Mouse (Mus musculus) hindbrain, embryonic 15.5 days (tissue): ENCODE results near the gene Spata25. TPM values are rescaled to one million over a fixed set of nuclear protein-coding genes. Genes with fewer than 3 reads are reported as not detected.
"Not testable (repeated sequence)": the region's sequence is repeated elsewhere in the genome, so short reads cannot be mapped to it uniquely, and the experiment has no call there.

Source experiments
- ATAC-seq: fragments of 200-750 bp; cut with Nextera tagmentation; 2 replicates; pipeline ENCODE4 v1.8.0; 2017; ENCODE audit warnings: low read depth, moderate number of reproducible peaks, moderate TSS enrichment; ENCODE audit not compliant: low FRiP score
- H3K27ac ChIP-seq: fragments of 300-500 bp; sonication (generic); replicated peaks from 2 replicates; pipeline ENCODE4 v1.5.1; 2015; ENCODE audit warnings: mild to moderate bottlenecking, inconsistent platforms
- H3K27me3 ChIP-seq: fragments of 300-500 bp; sonication (generic); 2 replicates; pipeline ENCODE4 v1.6.1; 2015; ENCODE audit warnings: control low read depth, inconsistent platforms
- H3K36me3 ChIP-seq: fragments of 300-500 bp; sonication (generic); 2 replicates; pipeline ENCODE4 v1.6.1; 2015; ENCODE audit warnings: control low read depth, inconsistent platforms
- H3K4me1 ChIP-seq: fragments of 300-500 bp; sonication (generic); replicated peaks from 2 replicates; pipeline ENCODE4 v1.6.1; 2015; ENCODE audit warnings: control low read depth, inconsistent platforms
- H3K4me2 ChIP-seq: fragments of 300-500 bp; sonication (generic); 2 replicates; pipeline ENCODE4 v1.6.1; 2015; ENCODE audit warnings: moderate library complexity, mild to moderate bottlenecking, inconsistent platforms
- H3K4me3 ChIP-seq: fragments of 300-500 bp; sonication (generic); 2 replicates; pipeline ENCODE4 v1.5.1; 2015; ENCODE audit warnings: mild to moderate bottlenecking, inconsistent platforms
- H3K9ac ChIP-seq: fragments of 300-500 bp; sonication (generic); 2 replicates; pipeline ENCODE4 v1.6.1; 2015; ENCODE audit warnings: inconsistent platforms
- H3K9me3 ChIP-seq: fragments of 300-500 bp; sonication (generic); 2 replicates; pipeline ENCODE4 v1.6.1; 2016; ENCODE audit warnings: control low read depth, inconsistent platforms
- WGBS: fragments of 180-500 bp; shearing (Covaris S2); methylation state at CpG from one replicate; pipeline ENCODE4 v1.1.7; 2015; 5-methylcytosine and 5-hydroxymethylcytosine counted together
- polyA plus RNA-seq: library from polyadenylated mRNA; unstranded; fragments of >200 nt; fragmentation: Nextera tagmentation; extraction: Ambion mirVana; gene quantifications from 2 replicates; pipeline ENCODE4 v1.2.1, GENCODE M21; 2015

Spata25 gene
- polyA plus RNA-seq, 1 experiment from 2014 or later: 0.34 TPM

DNA sequence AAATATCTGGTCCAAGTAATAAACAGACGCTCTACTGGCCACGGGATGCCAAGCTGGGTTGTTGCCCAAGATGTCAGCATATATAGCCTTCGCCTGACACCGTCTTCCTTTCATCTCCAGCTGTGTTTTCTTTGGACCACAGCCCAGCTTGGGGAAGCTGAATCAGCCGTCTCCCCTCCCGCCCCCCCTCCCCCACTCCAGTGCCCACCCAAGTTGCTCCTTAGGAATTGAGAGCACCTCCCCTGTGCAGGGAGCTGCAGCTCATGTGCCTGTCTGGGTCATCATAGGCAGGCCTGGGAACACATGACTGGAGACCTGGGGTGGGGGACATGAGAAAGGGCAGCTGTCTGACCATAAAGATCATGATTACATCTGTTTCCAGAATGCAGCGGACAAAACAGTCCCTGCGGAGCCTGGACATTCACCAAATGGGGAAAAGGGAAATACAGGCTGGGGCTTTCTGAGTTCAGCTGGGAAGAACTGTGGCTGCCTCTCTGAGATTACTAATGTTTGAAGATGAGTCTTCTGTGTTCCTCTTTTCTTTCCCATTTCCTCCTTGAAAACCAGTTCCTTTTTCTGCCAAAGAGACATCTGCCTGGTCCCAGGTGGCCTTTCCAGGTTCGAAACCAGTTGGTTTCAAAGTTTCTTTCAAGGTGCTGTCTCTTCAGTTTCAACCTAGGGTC is 34.0 kb upstream of the Spata25 start:
- peak; percentile 66; the same call in 1 of the 2 replicates for ATAC-seq
- WGBS: 41% methylated on average over 9 of the region's 9 CpGs

GRCm38 (mm10) chr2:164861094-164861493 is 32.8 kb upstream of the Spata25 start:
- peaks cover 28% of the 10 kb centered on the region for H3K4me1 ChIP-seq
- no peak overlapping the region for H3K4me2 ChIP-seq
- no peaks in the 10 kb centered on the region for H3K9me3 ChIP-seq
- H3K27ac ChIP-seq: peak overlapping the region; percentile 64; the same call in 1 of the 2 replicates
- no peak overlapping the region for H3K4me3 ChIP-seq
- no peak overlapping the region for H3K9ac ChIP-seq
- no peaks in the 10 kb centered on the region for H3K36me3 ChIP-seq
- H3K27me3 ChIP-seq: peaks cover 25% of the 10 kb centered on the region
- no peak for ATAC-seq
- 72% methylated on average over 4 of the region's 4 CpGs for WGBS

More for the DNA sequence above, 34.0 kb upstream of the Spata25 start:
- peaks cover 16% of the 10 kb centered on the region for H3K27me3 ChIP-seq
- H3K4me1 ChIP-seq: peaks cover 16% of the 10 kb centered on the region
- H3K4me2 ChIP-seq: no peak overlapping the region
- H3K9ac ChIP-seq: no peak overlapping the region
- H3K4me3 ChIP-seq: no peak overlapping the region
- H3K36me3 ChIP-seq: no peaks in the 10 kb centered on the region
- H3K27ac ChIP-seq: peak overlapping the region; percentile 64
- H3K9me3 ChIP-seq: no peaks in the 10 kb centered on the region

DNA sequence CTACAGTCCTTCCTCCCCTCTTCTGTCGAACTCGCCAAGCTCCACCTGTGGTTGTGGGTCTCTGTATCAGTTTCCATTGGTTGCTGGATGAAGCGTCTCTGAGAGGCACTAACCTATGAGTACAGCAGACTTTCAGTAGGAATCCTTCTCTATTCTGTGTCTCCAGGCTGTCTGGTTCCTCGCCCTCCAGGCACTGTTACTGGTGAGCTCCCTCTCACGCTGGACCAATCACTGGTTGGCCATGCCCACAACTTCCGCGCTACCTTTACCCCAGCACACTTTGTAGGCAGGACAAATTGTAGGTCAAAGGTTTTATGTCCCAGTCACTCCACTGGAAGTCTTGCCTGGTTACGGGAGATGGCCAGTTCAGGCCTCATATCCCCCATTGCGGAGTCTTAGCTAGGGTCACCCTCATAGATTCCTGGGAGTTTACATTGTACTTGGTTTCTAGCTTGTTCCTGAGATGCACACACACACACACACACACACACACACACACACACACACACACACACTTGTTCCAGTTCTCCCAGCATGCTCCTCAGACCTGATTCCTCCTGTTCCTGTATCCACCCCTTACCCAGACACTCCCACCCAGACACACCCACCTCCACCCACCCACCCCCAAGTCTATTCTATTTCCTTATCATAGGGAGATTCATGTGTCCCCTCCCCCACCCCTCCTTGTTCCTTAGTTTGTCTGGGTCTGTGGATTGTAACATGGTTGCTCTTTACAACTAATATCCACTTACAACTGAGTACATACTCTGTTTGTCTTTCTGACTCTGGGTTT is 31.5 kb upstream of the Spata25 start:
- no peaks in the 10 kb centered on the region for H3K9me3 ChIP-seq
- H3K27ac ChIP-seq: no peak overlapping the region
- no peak overlapping the region for H3K9ac ChIP-seq
- WGBS: 68% methylated on average over 9 of the region's 9 CpGs
- no peak overlapping the region for H3K4me2 ChIP-seq
- H3K36me3 ChIP-seq: no peaks in the 10 kb centered on the region
- H3K27me3 ChIP-seq: peaks cover 29% of the 10 kb centered on the region
- no peak for ATAC-seq
- no peak overlapping the region for H3K4me3 ChIP-seq
- peaks cover 30% of the 10 kb centered on the region for H3K4me1 ChIP-seq

- no peak for ATAC-seq
- WGBS: 66% methylated on average over 2 of the region's 2 CpGs
- H3K36me3 ChIP-seq: no peaks in the 10 kb centered on the region
Measured at GRCm38 (mm10) chr2:164859155-164859554, 30.8 kb upstream of the Spata25 start.

DNA sequence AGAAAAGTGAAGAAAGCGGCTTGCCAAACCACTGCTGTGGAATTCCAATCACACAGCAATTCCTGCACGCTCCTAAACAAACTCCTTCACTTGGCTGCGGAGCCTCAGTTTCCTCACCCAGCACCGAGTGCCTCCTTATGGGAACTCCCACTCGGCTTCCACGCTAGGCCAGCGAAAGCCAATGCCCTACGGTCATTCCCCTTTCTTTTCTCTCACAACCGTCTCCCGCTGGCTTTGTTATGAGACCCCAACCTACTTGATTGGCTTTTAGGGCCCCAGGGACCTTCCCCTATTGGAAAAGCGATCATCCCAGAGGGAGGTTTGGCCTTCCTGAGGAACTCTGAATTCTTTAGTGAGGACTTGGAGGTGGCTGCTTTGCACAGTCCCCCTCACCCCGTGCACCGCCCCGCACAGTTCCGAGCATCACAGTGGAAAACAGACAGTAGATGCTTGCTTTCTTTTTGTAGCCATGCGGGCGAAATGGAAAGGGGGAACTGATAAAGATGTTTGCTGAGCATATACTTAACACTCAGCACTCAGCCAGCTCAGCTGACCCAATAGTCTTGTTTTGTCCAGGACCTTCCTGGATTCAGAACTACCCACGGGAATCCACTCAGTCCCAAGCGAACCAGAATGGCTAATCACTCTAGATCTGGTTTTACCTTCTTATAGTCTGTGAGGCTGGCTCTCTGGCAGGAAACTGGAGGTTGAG is 29.7 kb upstream of the Spata25 start:
- peak overlapping the region; percentile 51 for H3K4me3 ChIP-seq
- peak overlapping the region; percentile 32; the same call in 1 of the 2 replicates for H3K9ac ChIP-seq
- no peak; the same call in 1 of the 2 replicates for ATAC-seq
- H3K4me2 ChIP-seq: peak overlapping the region; percentile 98
- no peaks in the 10 kb centered on the region for H3K9me3 ChIP-seq
- H3K27ac ChIP-seq: peak overlapping the region; percentile 70
- peaks cover 30% of the 10 kb centered on the region for H3K4me1 ChIP-seq
- WGBS: 2% methylated on average over 19 of the region's 19 CpGs
- H3K36me3 ChIP-seq: no peaks in the 10 kb centered on the region
- peaks cover 29% of the 10 kb centered on the region for H3K27me3 ChIP-seq

More at GRCm38 (mm10) chr2:164859155-164859554, 30.8 kb upstream of the Spata25 start:
- no peak overlapping the region for H3K9ac ChIP-seq
- H3K4me2 ChIP-seq: no peak overlapping the region
- no peak overlapping the region for H3K27ac ChIP-seq
- no peak overlapping the region for H3K4me3 ChIP-seq
- H3K4me1 ChIP-seq: peaks cover 30% of the 10 kb centered on the region
- H3K27me3 ChIP-seq: peaks cover 29% of the 10 kb centered on the region
- H3K9me3 ChIP-seq: no peaks in the 10 kb centered on the region

- WGBS: under 1% methylated on average over 47 of the region's 47 CpGs
- peaks cover 29% of the 10 kb centered on the region for H3K27me3 ChIP-seq
Measured at GRCm38 (mm10) chr2:164857101-164857821, 28.9 kb upstream of the Spata25 start, which contains the start of gene Pltp. TSS of gene Pltp (minus strand) at chr2:164857711.

DNA sequence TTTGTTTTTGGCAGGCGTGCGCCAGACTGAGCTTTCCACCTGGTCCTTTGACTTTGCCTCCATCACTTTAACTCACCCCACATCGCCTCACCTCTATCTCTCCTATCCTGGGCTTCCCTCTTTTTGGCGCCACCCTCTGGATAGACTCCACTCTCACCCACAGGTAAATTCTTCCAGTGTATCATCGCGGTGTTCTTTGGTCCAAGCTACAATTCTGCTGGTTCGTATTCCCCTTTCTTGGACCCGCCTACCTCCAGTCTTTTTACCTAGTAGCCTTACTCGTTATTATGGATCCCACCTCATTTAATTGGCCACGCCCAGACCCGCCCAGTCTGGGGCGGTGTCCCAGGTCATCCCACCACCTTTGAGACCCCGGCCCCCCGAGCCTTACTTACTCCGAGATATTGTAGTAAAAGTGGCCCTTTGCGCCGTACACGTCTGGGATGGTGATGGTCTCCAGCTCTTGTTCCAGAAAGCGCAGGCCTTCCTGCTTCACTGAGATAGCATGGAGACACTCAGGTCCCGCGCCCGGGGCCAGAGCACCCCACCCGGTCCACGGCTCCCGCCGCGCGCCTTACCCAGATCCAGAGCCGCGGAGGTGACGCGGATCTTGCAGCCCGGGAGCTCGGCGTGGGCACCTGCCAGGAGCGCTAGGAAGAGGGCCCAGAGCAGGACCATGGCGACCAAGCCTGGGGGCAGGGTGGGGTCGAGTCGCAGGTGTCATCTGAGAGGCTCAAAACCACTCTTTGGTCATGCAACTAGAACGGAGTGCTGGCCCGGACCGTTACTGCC is 28.2 kb upstream of the Spata25 start:
- Histone ChIP-seq H3K27me3 (peaks cover 29% of the 10 kb centered on the region), H3K9me3 (no peaks in the 10 kb centered on the region), H3K36me3 (no peaks in the 10 kb centered on the region), H3K27ac (peak overlapping the region; percentile 26; the same call in 1 of the 2 replicates), H3K4me1 (peaks cover 26% of the 10 kb centered on the region), H3K4me2 (peak overlapping the region; percentile 98), H3K9ac (peak overlapping the region; percentile 32), H3K4me3 (peak overlapping the region; percentile 51)
- ATAC-seq: peak; percentile 61; the same call in 1 of the 2 replicates
- WGBS: under 1% methylated on average over 42 of the region's 42 CpGs

More at GRCm38 (mm10) chr2:164857101-164857821, 28.9 kb upstream of the Spata25 start, which contains the start of gene Pltp:
- Histone ChIP-seq H3K9me3 (no peaks in the 10 kb centered on the region), H3K4me3 (peak within 1 kb of the TSS; percentile 51), H3K4me1 (peaks cover 30% of the 10 kb centered on the region), H3K27ac (peak within 1 kb of the TSS; percentile 70), H3K36me3 (no peaks in the 10 kb centered on the region), H3K4me2 (peak within 1 kb of the TSS; percentile 98), H3K9ac (peak within 1 kb of the TSS; percentile 32)
- ATAC-seq: peak; percentile 75

GRCm38 (mm10) chr2:164855572-164855971 is 27.2 kb upstream of the Spata25 start:
- Histone ChIP-seq H3K27me3 (peaks cover 29% of the 10 kb centered on the region), H3K4me1 (peaks cover 24% of the 10 kb centered on the region), H3K4me2 (peak overlapping the region; percentile 98)
- not testable (repeated sequence) for H3K9ac ChIP-seq, H3K36me3 ChIP-seq, H3K27ac ChIP-seq, ATAC-seq, H3K4me3 ChIP-seq, H3K9me3 ChIP-seq
- WGBS: 79% methylated on average over 5 of the region's 5 CpGs

- no peak overlapping the region for H3K27ac ChIP-seq
- no peak overlapping the region for H3K4me2 ChIP-seq
- H3K9ac ChIP-seq: no peak overlapping the region
- no peaks in the 10 kb centered on the region for H3K9me3 ChIP-seq
- H3K4me1 ChIP-seq: no peaks in the 10 kb centered on the region
- no peaks in the 10 kb centered on the region for H3K36me3 ChIP-seq
- no peaks in the 10 kb centered on the region for H3K27me3 ChIP-seq
- no peak for ATAC-seq
- WGBS: 87% methylated on average over 8 of the region's 8 CpGs
- no peak overlapping the region for H3K4me3 ChIP-seq
Measured at GRCm38 (mm10) chr2:164850061-164850460, 21.7 kb upstream of the Spata25 start.

DNA sequence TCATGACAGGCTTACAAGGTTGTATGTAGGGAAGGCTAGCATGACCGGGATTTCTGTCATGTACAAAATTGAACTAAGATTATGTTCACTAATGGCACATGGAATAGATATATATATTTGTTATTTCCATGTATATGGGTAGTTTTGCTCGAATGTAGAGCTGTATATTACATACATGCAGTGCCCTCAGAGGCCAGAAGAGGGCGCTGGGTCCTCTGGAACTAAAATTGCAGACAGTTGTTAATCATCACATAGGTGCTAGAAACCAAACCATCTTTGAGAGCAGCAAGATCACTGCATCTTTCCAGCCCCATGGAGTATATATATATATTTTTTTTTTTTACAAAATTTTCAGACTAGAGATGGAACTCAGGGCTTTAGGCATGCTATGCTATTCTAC is 17.4 kb upstream of the Spata25 start:
- ATAC-seq: no peak
- 60% methylated on average over 3 of the region's 3 CpGs for WGBS
- no peaks in the 10 kb centered on the region for H3K9me3 ChIP-seq
- no peaks in the 10 kb centered on the region for H3K4me1 ChIP-seq
- no peak overlapping the region for H3K9ac ChIP-seq
- no peaks in the 10 kb centered on the region for H3K36me3 ChIP-seq
- no peak overlapping the region for H3K27ac ChIP-seq
- no peaks in the 10 kb centered on the region for H3K27me3 ChIP-seq
- H3K4me2 ChIP-seq: no peak overlapping the region
- H3K4me3 ChIP-seq: no peak overlapping the region
